Mouse (Mus musculus) thymus, postnatal 25 days (tissue): Measurements from ENCODE around the gene Rab32.
"Not testable (repeated sequence)": the region's sequence is repeated elsewhere in the genome, so short reads cannot be mapped to it uniquely, and the experiment has no call there.

Experiments
- DNase-seq: peaks from one replicate; pipeline ENCODE4 v3.0.0; 2022

The Rab32 gene

GRCm38 (mm10) chr10:10557570-10558336, at the start of gene Rab32:
Rab32 (minus strand) TSS chr10:10558265.
- DNase-seq, result peak; percentile 89

GRCm38 (mm10) chr10:10600771-10601170, 42.7 kb upstream of the Rab32 start:
- no peak for DNase-seq

DNA sequence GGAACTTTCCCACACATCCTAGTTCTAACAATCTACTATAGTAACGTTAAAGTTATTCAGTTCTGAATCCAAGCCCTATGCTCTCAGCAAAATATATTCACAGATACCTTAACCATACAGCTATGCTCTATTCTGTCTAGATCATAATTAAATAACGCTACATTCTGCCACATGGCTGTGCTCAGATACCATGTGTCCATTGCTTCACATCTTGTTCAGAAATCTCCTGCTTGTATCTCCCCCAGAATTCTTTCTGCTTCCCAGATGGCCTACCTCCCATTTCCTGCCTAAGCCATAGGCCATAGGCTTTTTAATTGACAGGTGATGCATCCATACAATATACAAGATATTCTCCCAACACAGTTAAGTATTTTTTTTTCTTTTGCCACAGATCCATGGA, 39.4 kb upstream of the Rab32 start:
- not testable (repeated sequence) for DNase-seq

- no peak for DNase-seq
Observed at GRCm38 (mm10) chr10:10580811-10581210, 22.7 kb upstream of the Rab32 start.

GRCm38 (mm10) chr10:10579821-10580220, 21.8 kb upstream of the Rab32 start:
- DNase-seq, result no peak

- DNase-seq, result no peak
Observed at GRCm38 (mm10) chr10:10558337-10558711, 259 bp upstream of the Rab32 start.

DNA sequence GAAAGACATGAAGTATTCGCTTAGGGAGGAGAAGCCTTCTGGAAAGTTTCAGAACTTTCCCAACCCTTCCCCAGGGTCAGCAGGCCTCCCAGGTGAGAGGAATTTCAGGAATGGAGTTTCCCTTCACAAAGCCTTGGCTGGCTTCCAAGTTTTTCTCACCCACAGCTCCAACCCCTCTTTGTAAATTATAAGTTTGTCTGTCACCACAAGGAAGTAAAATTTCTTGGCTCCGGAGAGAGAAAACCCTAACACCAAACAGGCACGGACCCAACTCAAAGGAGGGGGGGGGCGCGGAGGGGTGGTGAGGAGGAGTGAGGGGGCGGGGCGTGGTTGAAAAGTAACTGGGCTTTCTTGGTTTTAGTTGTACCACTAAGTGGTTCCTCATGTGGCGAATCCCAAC, 980 bp downstream of the Rab32 start:
- peak; percentile 8 for DNase-seq

DNA sequence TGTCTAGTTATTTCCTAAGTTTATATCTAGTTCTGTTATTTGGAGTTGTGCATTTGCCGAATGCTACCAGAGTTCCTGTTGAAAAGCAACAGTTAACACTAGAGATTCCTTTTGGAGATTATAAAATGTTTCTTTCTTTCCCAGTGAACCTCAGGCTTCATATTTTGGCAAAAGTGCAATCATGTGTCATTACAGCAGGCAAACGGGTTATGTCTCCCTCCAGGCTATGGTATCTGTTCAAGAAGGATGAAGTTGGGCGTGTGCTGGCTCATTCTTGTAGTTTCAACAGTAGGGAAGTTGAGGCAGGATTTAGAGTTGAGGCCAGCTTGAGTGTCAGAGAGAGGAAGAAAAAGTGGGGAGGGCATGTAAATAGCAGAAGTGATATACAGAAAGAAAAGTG, 2.4 kb downstream of the Rab32 start:
- no peak for DNase-seq

DNA sequence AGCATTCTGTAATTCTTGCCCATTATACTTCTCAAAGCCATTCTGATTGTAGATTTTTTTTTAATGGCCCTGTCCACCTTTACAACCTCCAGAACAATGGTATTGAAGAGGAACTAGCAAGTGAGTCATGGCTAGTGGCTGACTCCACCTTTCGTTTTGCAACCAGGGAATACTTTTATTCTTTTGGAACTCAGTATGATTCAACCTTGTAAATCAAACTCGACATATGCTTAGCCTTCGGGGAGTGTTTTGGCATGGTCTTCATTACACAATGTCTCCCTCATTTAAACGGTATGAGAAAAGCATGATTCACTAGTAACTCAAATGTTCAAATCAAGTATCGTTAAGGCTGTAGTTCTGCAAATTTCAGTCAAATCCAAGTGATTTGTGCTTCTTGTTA, 2.8 kb downstream of the Rab32 start:
- DNase-seq, result no peak

DNA sequence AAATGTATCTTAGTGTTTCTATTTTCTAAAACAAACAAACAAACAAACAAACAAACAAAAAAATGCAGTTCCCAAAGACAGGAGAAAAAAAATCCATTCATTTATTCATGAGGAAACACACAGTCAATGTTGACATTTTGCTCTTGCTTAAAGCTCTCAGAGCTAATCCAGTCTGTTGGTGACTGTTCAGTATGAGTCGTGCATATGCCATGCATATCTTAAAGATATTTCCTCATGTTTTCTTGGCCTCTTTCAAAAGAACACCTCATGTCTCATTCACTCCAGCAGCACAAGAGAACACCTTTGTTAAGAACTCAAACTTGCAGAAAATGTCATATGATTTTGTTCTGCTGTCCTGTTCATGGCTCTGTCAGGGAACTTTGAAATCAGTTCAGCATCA, 7.9 kb downstream of the Rab32 start:
- DNase-seq, result no peak

DNA sequence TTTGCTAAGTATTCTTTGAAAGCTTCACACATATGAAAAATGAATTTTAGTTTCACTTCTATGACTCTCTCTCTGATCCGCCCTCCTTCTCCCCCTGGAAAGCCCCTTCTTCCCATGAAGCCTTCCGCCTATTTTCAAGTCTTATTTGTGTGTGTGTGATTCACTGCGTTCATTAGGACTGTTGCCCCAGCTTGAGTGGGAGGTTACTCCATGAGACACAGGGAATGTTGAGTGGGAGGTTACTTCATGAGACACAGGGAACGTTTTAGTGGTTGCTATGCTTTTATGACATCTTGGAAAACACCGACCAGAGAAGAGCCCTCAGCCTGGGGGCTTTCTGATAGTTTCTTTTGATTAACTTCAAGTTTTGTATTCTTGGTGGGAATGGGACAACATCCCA, 11.4 kb downstream of the Rab32 start:
- DNase-seq, result no peak

DNA sequence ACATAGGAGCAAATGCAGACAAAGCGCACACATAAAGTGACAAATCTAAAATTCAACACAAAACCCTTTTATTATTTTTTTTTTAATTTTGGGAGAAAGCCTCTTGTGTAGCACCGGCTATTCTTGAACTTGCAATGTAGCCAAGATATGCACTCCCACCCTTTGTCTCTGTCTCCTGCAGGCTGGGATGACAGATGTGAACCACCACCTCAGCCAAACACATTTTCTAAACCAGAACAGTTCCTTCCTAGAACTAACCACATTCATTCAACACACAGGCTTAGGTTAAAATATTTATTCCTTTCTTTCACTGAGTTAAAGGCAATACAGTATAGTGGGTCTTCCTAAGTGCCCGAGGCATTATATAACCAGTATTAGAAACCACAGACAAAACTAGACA, 13.1 kb downstream of the Rab32 start:
- no peak for DNase-seq
